Mouse (Mus musculus): ENCODE results near the gene Cryl1.

- TF ChIP-seq CTCF (IDR thresholded peaks at IDR 0.05; ENCODE audit: borderline replicate concordance, extremely low read depth, insufficient read depth, insufficient read length) (no peak), POLR2A (IDR thresholded peaks at IDR 0.05; ENCODE audit: borderline replicate concordance, extremely low read depth, insufficient read depth, insufficient read length, poor library complexity, severe bottlenecking) (no peak)
These were observed 139.0 kb downstream of the Cryl1 start for GRCm38 (mm10) chr14:57259341-57259740.
